Mouse (Mus musculus): ENCODE data around the gene Sorcs2.

The Sorcs2 gene

GRCm38 (mm10) chr5:36178785-36179184 is 219.2 kb downstream of the Sorcs2 start:
- DNase-seq (ENCODE audit: low read depth, low spot score), result no peak

- no peak for DNase-seq (ENCODE audit: low read depth, low spot score)
These were observed 219.7 kb downstream of the Sorcs2 start for GRCm38 (mm10) chr5:36178215-36178614.

- DNase-seq (ENCODE audit: low read depth, low spot score), result no peak
These were observed 221.1 kb downstream of the Sorcs2 start for GRCm38 (mm10) chr5:36176873-36177272.

GRCm38 (mm10) chr5:36176409-36176808 is 221.5 kb downstream of the Sorcs2 start:
- no peak for DNase-seq (ENCODE audit: low read depth, low spot score)

- no peak for DNase-seq (ENCODE audit: low read depth, low spot score)
These were observed 223.3 kb downstream of the Sorcs2 start for GRCm38 (mm10) chr5:36174569-36175115.

- no peak for DNase-seq (ENCODE audit: low read depth, low spot score)
These were observed 228.8 kb downstream of the Sorcs2 start for GRCm38 (mm10) chr5:36168963-36169650.

GRCm38 (mm10) chr5:36166346-36167013 is 231.5 kb downstream of the Sorcs2 start:
- peak; percentile 7 for DNase-seq (ENCODE audit: low read depth, low spot score)

GRCm38 (mm10) chr5:36165424-36166302 is 232.3 kb downstream of the Sorcs2 start:
- no peak for DNase-seq (ENCODE audit: low read depth, low spot score)

- no peak for DNase-seq (ENCODE audit: low read depth, low spot score)
These were observed 243.0 kb downstream of the Sorcs2 start for GRCm38 (mm10) chr5:36154879-36155485.

- no peak for DNase-seq (ENCODE audit: low read depth, low spot score)
These were observed 244.7 kb downstream of the Sorcs2 start for GRCm38 (mm10) chr5:36153261-36153660.

GRCm38 (mm10) chr5:36151086-36151485 is 246.9 kb downstream of the Sorcs2 start:
- no peak for DNase-seq (ENCODE audit: low read depth, low spot score)

GRCm38 (mm10) chr5:36149098-36149497 is 248.8 kb downstream of the Sorcs2 start:
- DNase-seq (ENCODE audit: low read depth, low spot score), result no peak

- DNase-seq (ENCODE audit: low read depth, low spot score), result no peak
These were observed 251.3 kb downstream of the Sorcs2 start for GRCm38 (mm10) chr5:36146589-36146988.

GRCm38 (mm10) chr5:36144560-36144959 is 253.4 kb downstream of the Sorcs2 start:
- no peak for DNase-seq (ENCODE audit: low read depth, low spot score)

- no peak for DNase-seq (ENCODE audit: low read depth, low spot score)
These were observed 256.2 kb downstream of the Sorcs2 start for GRCm38 (mm10) chr5:36141676-36142255.

- peak; percentile 21 for DNase-seq (ENCODE audit: low read depth, low spot score)
These were observed 256.8 kb downstream of the Sorcs2 start for GRCm38 (mm10) chr5:36141112-36141511.

- DNase-seq (ENCODE audit: low read depth, low spot score), result no peak
These were observed 258.2 kb downstream of the Sorcs2 start for GRCm38 (mm10) chr5:36139766-36140165.

GRCm38 (mm10) chr5:36135874-36136542 is 261.9 kb downstream of the Sorcs2 start:
- DNase-seq (ENCODE audit: low read depth, low spot score), result peak; percentile 29

GRCm38 (mm10) chr5:36134302-36134701 is 263.6 kb downstream of the Sorcs2 start:
- DNase-seq (ENCODE audit: low read depth, low spot score), result no peak

GRCm38 (mm10) chr5:36133893-36134292 is 264.0 kb downstream of the Sorcs2 start:
- no peak for DNase-seq (ENCODE audit: low read depth, low spot score)
